Mouse (Mus musculus): ENCODE measurements around the gene Coq4. TPM values are rescaled to one million over a fixed set of nuclear protein-coding genes. Genes with fewer than 3 reads are reported as not detected.

Gene Coq4
- total and polyA plus RNA-seq, 3 experiments = 23.5 to 33.2 TPM; not detected in 1

DNA sequence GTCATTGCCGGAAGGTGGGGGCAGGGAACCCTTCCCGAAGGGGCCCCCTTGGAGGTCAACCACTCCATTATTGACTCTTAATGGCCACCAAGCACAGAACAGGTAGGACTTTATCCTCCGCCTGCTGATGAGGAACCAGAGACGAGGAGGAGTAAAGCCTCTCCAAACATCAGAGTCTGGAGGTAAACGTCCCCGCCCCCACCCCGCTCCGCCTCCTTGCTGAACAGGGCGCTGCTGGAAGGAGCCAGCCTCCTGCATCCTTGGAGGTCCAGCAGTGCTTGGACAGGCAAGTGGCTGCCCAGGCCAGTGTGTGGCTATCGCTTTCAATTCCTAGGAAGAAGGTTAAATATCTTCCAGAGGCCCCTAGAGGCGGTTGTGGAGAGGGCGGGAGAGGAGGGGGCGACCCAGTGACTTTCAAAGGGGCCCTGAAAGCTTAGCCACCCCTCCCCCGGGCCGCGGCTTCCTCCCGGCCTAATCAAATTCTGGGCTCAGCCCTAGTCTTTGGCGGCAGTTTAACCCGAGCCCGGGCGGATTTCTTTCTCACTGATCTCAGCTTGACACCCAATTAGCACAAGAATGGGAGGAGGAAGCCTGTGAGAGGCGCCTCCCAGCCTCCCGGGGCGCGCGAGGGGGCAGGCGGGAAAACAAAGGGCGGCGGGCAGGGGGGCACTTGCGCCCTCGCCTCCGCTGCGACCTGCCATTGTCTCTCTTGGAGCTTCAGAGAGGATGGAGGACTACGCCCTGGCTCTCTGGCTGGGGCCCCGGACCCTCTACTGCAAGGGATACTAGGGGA lies 32.9 kb downstream of the Coq4 start, which contains the start of gene Urm1 (continued):
- TF ChIP-seq POLR2AphosphoS5 (IDR thresholded peaks at IDR 0.05; ENCODE audit: borderline replicate concordance, low read depth, low read length) = no peak
- no peak for TF ChIP-seq SMC3 (IDR thresholded peaks at IDR 0.05; ENCODE audit: low read depth, low read length)
- TF ChIP-seq MYB (IDR thresholded peaks at IDR 0.05; ENCODE audit: low read depth, low read length) = no peak
- TF ChIP-seq MAZ (IDR thresholded peaks at IDR 0.05; ENCODE audit: low read depth, low read length) = peak; percentile 76; the same call in 1 of the 2 replicates

DNA sequence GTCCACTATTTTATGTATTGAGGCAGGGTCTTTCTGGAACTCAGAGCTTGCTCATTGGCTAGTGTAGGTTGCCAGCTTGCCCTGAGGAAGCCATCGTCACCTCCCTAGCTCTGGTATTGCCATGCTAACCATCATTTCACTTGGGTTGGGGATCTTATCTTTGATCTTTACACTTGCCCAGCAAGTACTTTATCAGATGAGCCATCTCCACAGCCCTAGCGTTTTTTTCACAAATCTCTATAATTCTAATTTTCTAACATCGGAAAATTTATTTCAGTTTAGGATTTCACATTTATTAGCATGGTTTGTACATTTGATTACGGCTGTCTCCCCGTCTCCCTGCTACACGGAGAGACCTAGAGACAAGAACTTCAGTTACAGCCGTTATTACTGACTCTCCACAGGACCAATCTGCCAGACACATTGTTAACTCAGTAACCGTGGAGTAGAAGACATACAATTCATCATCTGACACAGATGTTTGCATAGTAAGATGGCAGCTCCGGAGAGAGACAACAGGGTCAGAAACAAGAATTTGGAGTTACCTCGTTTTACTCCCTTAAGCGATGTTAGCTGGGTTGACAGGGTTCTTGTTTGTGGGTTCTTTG lies 39.1 kb downstream of the Coq4 start:
- H3K9ac ChIP-seq (ENCODE audit: control insufficient read depth, low read depth, low read length, poor library complexity, severe bottlenecking) = peak overlapping the region; percentile 79
- H3K4me3 ChIP-seq (ENCODE audit: control insufficient read depth in 1 of 2, insufficient read depth in 1 of 2, low read depth in 2 of 2, low read length in 2 of 2) = peak overlapping the region; percentile 84 to 91
- TF ChIP-seq ZNF384 (IDR thresholded peaks at IDR 0.05; ENCODE audit: low read depth, low read length) = peak; percentile 56; the same call in 1 of the 2 replicates
- TF ChIP-seq RCOR1 (IDR thresholded peaks at IDR 0.05; ENCODE audit: low read depth, low read length) = no peak
- TF ChIP-seq E2F4 (IDR thresholded peaks at IDR 0.05; ENCODE audit: borderline replicate concordance, low read depth, low read length) = no peak
- no peak for TF ChIP-seq TCF12 (IDR thresholded peaks at IDR 0.05; ENCODE audit: low read depth, low read length)
- TF ChIP-seq CTCF (IDR thresholded peaks at IDR 0.05 in 2 of 3, conservative IDR thresholded peaks at IDR 0.05 in 1 of 3; ENCODE audit: control insufficient read depth in 1 of 3, insufficient read depth in 1 of 3, low read depth in 2 of 3, low read length in 3 of 3, poor library complexity in 1 of 3, severe bottlenecking in 1 of 3) = no peak
- TF ChIP-seq USF1 (IDR thresholded peaks at IDR 0.05; ENCODE audit: low read depth, low read length) = no peak
- no peak for TF ChIP-seq EP300 (IDR thresholded peaks at IDR 0.05; ENCODE audit: low read depth in 1 of 2, low read length in 2 of 2)
- TF ChIP-seq MEF2A (IDR thresholded peaks at IDR 0.05; ENCODE audit: extremely low read depth, insufficient replicate concordance, low read depth, low read length, poor library complexity, severe bottlenecking) = no peak
- no peak for TF ChIP-seq TAL1 (IDR thresholded peaks at IDR 0.05; ENCODE audit: low read length)
- TF ChIP-seq USF2 (IDR thresholded peaks at IDR 0.05; ENCODE audit: borderline replicate concordance in 1 of 2, insufficient read depth in 1 of 2, low read depth in 1 of 2, low read length in 2 of 2) = no peak
- no peak for TF ChIP-seq CHD2 (IDR thresholded peaks at IDR 0.05; ENCODE audit: low read length)
- TF ChIP-seq NRF1 (IDR thresholded peaks at IDR 0.05; ENCODE audit: insufficient read depth, low read depth, low read length, poor library complexity, severe bottlenecking) = no peak
- peak; percentile 84 for TF ChIP-seq GATA1 (IDR thresholded peaks at IDR 0.05; ENCODE audit: low read depth, low read length)
- TF ChIP-seq MAFK (IDR thresholded peaks at IDR 0.05; ENCODE audit: borderline replicate concordance, low read depth, low read length) = no peak
- no peak for TF ChIP-seq NELFE (IDR thresholded peaks at IDR 0.05; ENCODE audit: low read depth, low read length)
- peak; percentile 71; the same call in 1 of the 2 replicates for TF ChIP-seq CHD1 (IDR thresholded peaks at IDR 0.05; ENCODE audit: low read depth, low read length)
- TF ChIP-seq MAX (IDR thresholded peaks at IDR 0.05; ENCODE audit: low read length) = no peak
- TF ChIP-seq GABPA (IDR thresholded peaks at IDR 0.05; ENCODE audit: low read depth, low read length) = no peak
- TF ChIP-seq SIN3A (IDR thresholded peaks at IDR 0.05; ENCODE audit: low read length) = no peak
- no peak for TF ChIP-seq HCFC1 (IDR thresholded peaks at IDR 0.05; ENCODE audit: low read depth, low read length)
- TF ChIP-seq ZC3H11A (IDR thresholded peaks at IDR 0.05; ENCODE audit: low read depth, low read length) = no peak
- no peak for TF ChIP-seq JUND (IDR thresholded peaks at IDR 0.05; ENCODE audit: low read depth, low read length)
- no peak for TF ChIP-seq POLR2AphosphoS5 (IDR thresholded peaks at IDR 0.05; ENCODE audit: borderline replicate concordance, low read depth, low read length)
- TF ChIP-seq UBTF (IDR thresholded peaks at IDR 0.05; ENCODE audit: borderline replicate concordance, insufficient read depth, low read depth, low read length) = no peak
- no peak for TF ChIP-seq ELF1 (IDR thresholded peaks at IDR 0.05; ENCODE audit: low read depth, low read length)
- no peak for TF ChIP-seq TBP (IDR thresholded peaks at IDR 0.05; ENCODE audit: low read depth, low read length)
- no peak; the same call in 1 of the 2 replicates for TF ChIP-seq MAZ (IDR thresholded peaks at IDR 0.05; ENCODE audit: low read depth, low read length)
- TF ChIP-seq SMC3 (IDR thresholded peaks at IDR 0.05; ENCODE audit: low read depth, low read length) = no peak
- no peak for TF ChIP-seq MYC (IDR thresholded peaks at IDR 0.05; ENCODE audit: low read depth, low read length)
- TF ChIP-seq ZMIZ1 (IDR thresholded peaks at IDR 0.05; ENCODE audit: low read depth, low read length) = no peak
- peak; percentile 61 for TF ChIP-seq MYB (IDR thresholded peaks at IDR 0.05; ENCODE audit: low read depth, low read length)
- peaks cover 27% of the 10 kb centered on the region for H3K79me2 ChIP-seq (ENCODE audit: control insufficient read depth, insufficient read depth, low read length, poor library complexity)
- DNase-seq (ENCODE audit: low read depth, low spot score) = peak; percentile 43
- no peaks in the 10 kb centered on the region for H3K27me3 ChIP-seq (ENCODE audit: control insufficient read depth in 1 of 2, insufficient read depth in 2 of 2, low read length in 2 of 2)
- H3K27ac ChIP-seq (ENCODE audit: control insufficient read depth, low read depth, low read length) = peak overlapping the region; percentile 94
- peaks cover 0 to 9% of the 10 kb centered on the region in 2 experiments; a peak in 2 of 4 replicates for H3K4me1 ChIP-seq (ENCODE audit: control insufficient read depth in 1 of 2, insufficient read depth in 2 of 2, low read length in 2 of 2)
- no peaks in the 10 kb centered on the region for H3K9me3 ChIP-seq (replicated peaks; ENCODE audit: insufficient read depth, low read length)
- H3K36me3 ChIP-seq (ENCODE audit: control insufficient read depth in 1 of 2, insufficient read depth in 2 of 2, low read length in 2 of 2) = peaks cover 0 to 8% of the 10 kb centered on the region in 2 experiments; a peak in 3 of 4 replicates

Data from MEL (cell line).